Mouse (Mus musculus) CD4-positive, CD25-positive, alpha-beta regulatory T cell, adult 2 months (primary cell): ENCODE results near the gene Rai14.

Source experiments
- DNase-seq: peaks from one replicate; pipeline ENCODE4 v3.0.0-alpha.2; 2012; ENCODE audit warnings: low read depth, low spot score

Rai14 gene

GRCm38 (mm10) chr15:10611040-10611439 is 103.4 kb downstream of the Rai14 start:
- DNase-seq = no peak

DNA sequence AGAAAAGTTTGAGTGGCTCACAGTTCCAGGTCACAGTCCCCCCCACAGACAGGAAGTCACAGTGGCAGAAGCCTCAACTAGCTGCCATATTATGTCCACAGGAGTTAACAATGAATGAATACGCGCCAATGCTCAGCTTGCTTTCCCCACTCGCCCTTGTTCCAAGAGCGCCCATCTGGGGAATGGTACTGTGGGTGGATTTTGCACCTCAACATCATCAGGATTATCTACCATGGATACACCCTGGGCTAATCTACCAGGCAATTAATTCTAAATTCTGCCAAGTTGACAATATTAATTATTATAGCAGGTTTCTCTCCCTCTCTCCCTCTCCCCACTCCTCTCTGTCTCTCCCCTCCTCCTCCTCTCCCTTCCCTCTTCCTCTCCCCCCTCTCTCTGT is 105.3 kb downstream of the Rai14 start:
- DNase-seq = no peak

DNA sequence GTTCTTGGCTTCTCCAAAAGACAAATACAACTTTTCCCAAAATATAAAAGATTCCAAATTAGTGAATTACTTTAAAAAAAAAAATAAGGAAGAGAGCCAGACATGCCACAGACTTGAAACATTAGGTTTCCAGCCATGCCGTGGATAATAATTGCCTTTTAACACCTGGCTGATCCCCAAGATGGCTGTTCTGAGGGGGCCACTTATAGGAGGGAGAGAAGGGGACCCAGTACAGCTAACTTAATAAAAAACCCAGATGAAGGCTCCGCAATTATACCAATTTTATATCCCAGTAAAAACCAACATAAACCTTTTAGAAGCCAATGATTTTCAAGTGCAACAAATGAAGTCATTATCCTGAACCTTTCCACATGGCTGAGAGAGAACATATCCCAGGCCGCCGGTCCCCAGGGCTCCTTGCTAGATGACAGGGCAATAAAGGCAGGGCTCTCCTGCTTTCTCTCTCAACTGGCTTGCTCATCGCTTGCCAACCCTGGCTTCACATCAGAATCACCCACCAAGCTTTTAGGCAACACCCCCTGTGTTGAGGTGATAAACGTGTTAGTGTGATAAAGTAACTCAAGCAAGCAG is 105.8 kb downstream of the Rai14 start:
- no peak for DNase-seq

- DNase-seq = peak; percentile 48
Measured at GRCm38 (mm10) chr15:10599413-10599812, 115.0 kb downstream of the Rai14 start.

DNA sequence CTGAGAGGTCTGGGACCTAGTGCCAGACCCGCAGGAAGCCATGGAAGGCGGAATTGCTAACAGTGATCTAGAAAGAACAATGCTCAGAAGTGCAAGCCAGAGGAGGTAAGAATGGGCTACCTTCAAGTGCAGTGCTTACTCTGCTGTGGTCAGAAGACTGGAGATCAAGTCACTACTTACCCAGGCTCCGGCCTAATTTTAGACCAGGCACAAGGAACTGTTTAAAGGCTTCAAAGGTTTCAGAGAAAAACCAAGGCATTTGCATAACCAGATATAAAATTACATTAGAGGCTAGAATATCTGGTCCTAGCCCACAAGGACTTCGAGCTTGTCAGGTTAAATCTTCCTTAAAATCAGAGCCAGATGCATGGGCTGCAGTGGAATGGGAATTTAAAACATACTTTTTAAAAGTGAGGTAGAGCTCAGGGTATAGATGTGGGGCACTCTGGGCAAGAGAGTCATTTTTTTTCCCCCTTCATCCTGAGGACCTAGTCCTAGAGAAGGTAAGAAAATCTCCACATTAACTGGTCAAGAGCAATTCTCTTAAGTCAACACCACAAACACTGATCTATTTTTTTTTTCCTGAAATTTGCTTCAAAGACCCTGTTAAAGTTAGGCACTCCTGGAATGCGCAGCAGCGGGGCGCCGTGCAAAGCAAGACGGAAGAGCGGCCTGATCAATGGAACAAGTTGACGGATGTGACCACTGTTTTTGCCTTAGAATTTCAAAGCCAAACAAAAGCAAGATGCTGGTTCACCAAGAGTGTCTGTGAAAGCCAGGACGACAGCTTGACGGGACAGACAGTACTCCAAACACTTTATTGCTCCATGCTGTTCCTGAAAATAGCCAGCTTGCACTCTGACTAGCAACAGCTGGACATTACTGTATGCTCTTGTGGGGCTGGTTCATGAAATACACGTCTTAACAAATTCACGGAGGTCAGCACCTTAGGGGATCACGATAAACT is 115.9 kb downstream of the Rai14 start:
- DNase-seq = no peak

GRCm38 (mm10) chr15:10596871-10597270 is 117.6 kb downstream of the Rai14 start:
- DNase-seq = no peak

DNA sequence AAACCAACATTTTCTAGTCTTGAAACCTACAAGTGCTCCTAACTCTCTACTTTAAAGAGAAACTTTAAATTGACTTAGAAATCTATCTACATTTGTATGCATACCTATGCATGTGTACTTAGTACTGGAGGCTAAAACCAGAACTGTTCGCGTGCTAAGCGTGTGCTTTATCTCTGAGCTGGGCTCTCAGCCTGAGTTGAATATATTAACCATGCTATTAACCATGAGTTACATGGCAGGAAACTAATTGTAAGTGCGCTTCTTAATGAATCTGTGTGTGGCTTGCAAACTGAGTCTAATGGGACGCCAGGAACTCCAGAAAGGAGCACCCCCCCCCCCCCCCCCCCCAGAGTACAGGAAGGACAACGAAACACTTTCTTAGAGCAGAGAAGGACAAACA is 119.0 kb downstream of the Rai14 start:
- DNase-seq = no peak

- DNase-seq = no peak
Measured at GRCm38 (mm10) chr15:10594910-10595309, 119.5 kb downstream of the Rai14 start.

GRCm38 (mm10) chr15:10593094-10593493 is 121.3 kb downstream of the Rai14 start:
- no peak for DNase-seq

DNA sequence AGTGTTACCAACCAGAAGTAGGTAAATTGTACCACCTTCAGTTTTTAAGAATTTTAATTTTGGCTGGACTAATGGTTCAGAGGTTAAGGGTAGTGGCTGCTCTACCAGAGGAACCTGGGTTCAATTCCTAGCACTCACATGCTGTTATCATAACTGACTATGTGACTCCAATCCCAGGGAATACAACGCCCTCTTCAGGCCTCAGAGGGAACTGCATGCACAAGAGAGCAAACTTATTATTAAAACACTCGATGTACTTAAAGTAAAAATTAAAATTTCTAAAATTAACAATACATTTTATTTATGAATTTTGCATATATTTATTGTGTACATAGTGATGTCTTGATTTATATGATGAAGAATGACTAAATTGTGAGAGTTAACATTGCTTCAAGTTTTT is 127.9 kb downstream of the Rai14 start:
- no peak for DNase-seq

- no peak for DNase-seq
Measured at GRCm38 (mm10) chr15:10584359-10585187, 129.9 kb downstream of the Rai14 start.

DNA sequence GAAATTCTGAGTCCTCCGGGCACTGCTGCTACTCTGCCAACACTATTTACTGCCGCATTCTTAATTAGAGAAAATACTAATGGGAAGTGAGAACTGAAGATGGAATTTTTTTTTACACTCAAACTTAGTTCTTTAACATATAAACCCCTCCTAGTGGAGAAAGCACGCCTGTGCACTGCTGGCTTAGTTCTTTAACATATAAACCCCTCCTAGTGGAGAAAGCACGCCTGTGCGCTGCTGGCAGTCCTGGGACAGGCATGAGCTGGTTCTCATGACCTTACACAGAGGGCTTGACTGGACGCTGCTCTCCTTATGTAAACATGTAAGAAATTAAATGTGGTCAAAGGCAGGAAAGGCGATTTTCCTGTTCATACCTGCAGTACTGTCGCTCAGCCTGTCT is 131.0 kb downstream of the Rai14 start:
- DNase-seq = peak; percentile 57

DNA sequence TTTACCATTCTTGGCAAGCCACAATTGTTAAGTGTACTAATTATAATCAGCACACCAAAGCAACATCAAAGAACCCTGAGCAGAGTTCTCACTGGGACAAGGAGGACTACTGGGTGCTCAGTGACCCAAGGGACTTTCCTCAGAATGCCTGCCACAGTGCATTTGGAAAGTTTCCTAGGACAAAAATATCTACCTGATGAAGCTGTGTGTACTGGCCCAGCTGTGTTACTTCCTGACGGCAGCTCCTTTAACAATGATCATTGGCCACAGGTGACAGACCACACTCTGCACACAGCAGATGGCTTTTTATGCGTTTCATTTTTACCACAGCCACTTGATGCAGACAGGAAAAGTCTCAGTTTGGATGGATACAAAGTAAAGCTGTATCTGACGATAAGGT is 135.3 kb downstream of the Rai14 start:
- DNase-seq = no peak

DNA sequence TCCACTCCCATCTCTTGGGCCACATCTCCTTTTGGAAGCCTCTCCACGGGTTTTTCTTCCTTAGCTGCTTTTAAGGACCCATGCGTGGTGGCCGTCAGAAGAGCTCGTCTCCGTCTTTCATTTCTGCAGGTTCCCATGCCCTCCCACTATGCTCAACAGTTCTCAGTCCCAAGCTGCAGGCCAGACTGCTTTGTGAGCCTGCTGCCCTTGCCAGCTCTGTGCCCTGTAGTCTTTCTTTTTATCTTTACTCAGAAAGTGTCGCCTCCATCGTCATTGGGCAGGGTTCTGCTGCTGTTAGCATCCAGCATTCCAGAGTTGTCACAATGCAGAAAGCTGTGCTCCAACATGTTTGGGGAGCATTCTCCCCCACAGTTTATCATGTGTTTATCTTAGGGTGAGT is 147.9 kb downstream of the Rai14 start:
- DNase-seq = no peak

GRCm38 (mm10) chr15:10564201-10564600 is 150.2 kb downstream of the Rai14 start:
- DNase-seq = no peak

- DNase-seq = no peak
Measured at GRCm38 (mm10) chr15:10562281-10562680, 152.1 kb downstream of the Rai14 start.

DNA sequence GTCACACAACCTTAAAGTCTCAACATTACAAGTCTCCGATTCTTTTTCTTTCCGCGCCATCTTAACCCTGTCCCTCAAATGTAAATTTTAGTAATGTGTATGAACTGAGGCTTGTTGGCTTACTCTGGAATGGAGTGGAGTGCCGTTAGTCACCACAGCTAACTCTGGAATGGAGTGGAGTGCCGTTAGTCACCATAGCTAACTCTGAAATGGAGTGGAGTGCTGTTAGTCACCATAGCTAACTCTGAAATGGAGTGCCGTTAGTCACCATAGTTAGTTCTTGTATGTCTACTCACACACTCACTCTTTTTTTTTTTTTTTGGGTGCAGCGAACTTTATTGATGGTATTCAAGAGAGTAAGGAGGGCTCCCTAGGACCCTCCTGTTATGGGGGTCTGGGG is 154.4 kb downstream of the Rai14 start:
- DNase-seq = no peak

GRCm38 (mm10) chr15:10558465-10558864 is 156.0 kb downstream of the Rai14 start, which contains the start of gene Ttc23l:
Gene Ttc23l (minus strand): TSS chr15:10558668.
- DNase-seq = no peak

DNA sequence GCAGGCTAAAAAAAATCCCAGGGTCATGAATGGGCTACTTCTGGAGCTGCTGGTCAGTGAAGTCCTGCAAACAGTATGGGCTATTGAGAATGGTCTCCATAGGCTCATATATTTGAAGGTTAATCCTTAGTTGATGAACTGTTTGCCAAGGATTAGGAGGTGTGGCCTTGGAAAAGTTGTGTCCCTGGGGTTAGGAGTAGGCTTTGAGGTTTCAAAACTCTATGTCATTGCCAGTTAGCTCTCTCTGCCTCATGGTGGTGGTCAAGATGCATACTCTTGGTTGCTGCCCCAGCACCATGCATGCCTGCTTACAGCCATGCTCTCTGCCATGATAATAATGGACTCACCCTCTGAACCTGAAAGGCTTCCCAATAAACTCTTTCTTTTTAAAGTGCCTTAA is 160.1 kb downstream of the Rai14 start:
- no peak for DNase-seq

DNA sequence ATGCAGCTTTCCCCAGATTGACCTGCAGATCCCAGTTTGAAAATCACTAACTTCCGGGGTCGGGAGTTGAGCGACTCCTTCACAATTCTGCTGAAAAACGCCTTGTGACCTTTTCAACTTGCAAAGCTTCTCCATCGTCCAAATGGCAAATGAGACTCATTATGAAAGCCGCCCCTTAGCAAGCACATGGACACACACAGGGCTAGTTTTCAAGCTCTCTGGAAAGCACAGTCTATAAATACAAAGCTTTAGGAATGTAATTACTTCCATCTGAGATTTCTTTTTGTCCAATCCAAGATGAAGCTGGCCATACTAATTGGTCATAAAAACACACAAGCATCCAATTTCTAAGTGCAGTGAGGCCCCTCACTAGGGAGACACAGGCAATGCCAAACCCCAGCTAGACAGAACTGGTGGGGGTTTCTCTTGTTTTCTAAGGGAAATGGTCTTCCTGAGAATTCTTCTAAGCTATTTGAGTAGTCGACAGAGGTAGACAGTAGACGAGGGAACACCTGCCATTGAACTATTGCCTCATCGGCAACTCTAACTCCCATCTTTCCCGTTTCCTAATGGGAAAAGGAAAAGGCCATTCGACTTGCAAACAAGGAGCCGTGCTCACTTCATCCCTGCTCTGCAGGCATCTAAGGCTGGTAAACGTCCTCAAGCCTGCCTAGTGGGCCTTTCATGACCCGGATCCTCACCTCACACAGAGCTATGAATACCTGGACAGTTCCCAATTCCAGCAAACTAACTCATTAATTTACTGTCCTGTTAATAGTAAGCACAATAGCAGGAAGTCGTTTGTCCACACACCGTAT is 173.9 kb downstream of the Rai14 start:
- DNase-seq = no peak

- no peak for DNase-seq
Measured at GRCm38 (mm10) chr15:10535969-10536368, 178.5 kb downstream of the Rai14 start.
